Mouse (Mus musculus): ENCODE measurements around the gene Fam89a.

DNA sequence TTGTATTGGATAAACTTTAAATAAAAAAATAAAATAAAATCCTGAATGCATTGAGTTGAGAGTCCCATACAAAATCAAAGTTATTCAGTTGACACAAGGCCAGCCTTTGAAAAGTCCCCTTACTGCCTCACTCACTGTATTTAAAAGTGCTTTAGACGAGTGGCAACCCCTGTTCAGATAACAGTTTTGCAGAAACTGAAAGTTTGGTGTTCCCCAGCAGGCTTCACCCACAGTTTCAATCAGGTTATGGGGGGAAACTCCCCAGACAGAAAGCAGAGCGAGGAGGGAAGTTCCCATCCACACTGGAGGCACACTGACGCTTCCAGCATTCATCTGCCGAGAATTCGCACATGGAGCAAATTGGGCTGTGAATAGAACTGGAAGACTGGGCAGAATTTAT, 5.0 kb upstream of the Fam89a start:
- TF ChIP-seq CTCF (IDR thresholded peaks at IDR 0.05; ENCODE audit: low read depth, low read length) (no peak), POLR2A (IDR thresholded peaks at IDR 0.05; ENCODE audit: extremely low read depth, insufficient read depth, low read length) (no peak)

Data from liver, adult 2 months (tissue).